Comparison of ENCODE assay signal across 8 mouse cellular contexts in the genomic region with DNA sequence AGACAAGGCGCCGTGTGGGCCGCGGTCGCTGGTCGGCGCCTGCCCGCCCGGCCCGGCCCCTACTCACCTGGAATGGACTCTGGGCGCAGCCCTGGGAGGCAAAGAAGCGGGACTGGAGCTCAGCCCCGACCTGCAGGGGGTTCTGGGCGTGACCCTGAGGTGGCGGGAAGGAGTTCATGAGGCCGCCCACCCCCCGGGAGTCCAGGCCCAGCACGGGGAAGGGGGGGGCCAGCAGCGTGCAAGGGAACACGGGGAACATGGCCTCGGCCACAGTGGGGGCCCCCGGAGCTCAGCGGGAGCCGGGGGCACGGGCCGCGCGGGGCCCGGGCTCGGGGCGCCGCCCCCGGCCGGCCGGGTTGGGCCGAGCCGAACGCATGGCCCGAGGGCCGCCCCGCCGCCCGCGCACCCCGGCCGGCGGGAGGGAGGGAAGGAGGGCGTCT. TPM values are rescaled to one million over a fixed set of nuclear protein-coding genes. Genes with fewer than 3 reads are reported as not detected.
DNase-seq lines count a peak whose midpoint lies in the region; ATAC-seq and TF ChIP-seq lines count a peak whose summit lies in the region.

No protein-coding gene starts in this region.

- peak overlapping the region; percentile 97 for H3K27ac ChIP-seq in layer of hippocampus, adult 2 months
- H3K27ac ChIP-seq in forebrain, embryonic 15.5 days (replicated peaks): peak overlapping the region; percentile 99
- peak overlapping the region; percentile 100 for H3K27ac ChIP-seq in hindbrain, embryonic 14.5 days
- peak overlapping the region; percentile 99 for H3K27ac ChIP-seq in limb, embryonic 13.5 days
- H3K27ac ChIP-seq in midbrain, embryonic 14.5 days (replicated peaks; ENCODE audit: low read depth, low read length): peak overlapping the region; percentile 100
- peak overlapping the region; percentile 99 for H3K27ac ChIP-seq in testis, adult 2 months (ENCODE audit: control insufficient read depth, insufficient read depth, low read depth, low read length)

- H3K9me3 ChIP-seq in forebrain, embryonic 15.5 days: no peaks in the 10 kb centered on the region
- no peaks in the 10 kb centered on the region for H3K9me3 ChIP-seq in hindbrain, embryonic 14.5 days (ENCODE audit: control insufficient read depth, low read length)
- no peaks in the 10 kb centered on the region for H3K9me3 ChIP-seq in limb, embryonic 13.5 days
- H3K9me3 ChIP-seq in midbrain, embryonic 14.5 days (ENCODE audit: control insufficient read depth, low read length): no peaks in the 10 kb centered on the region

- TF ChIP-seq POLR2A in testis, adult 2 months (IDR thresholded peaks at IDR 0.05; ENCODE audit: control insufficient read depth, low read depth, low read length): peak; percentile 32

- H3K36me3 ChIP-seq in forebrain, embryonic 15.5 days: peaks cover 25% of the 10 kb centered on the region
- H3K36me3 ChIP-seq in hindbrain, embryonic 14.5 days (replicated peaks; ENCODE audit: control insufficient read depth, insufficient read depth): peaks cover 32% of the 10 kb centered on the region
- H3K36me3 ChIP-seq in limb, embryonic 13.5 days: peaks cover 66% of the 10 kb centered on the region
- H3K36me3 ChIP-seq in midbrain, embryonic 14.5 days (ENCODE audit: control insufficient read depth, insufficient read depth, low read length): peaks cover 35% of the 10 kb centered on the region
- no peaks in the 10 kb centered on the region; the same call in 1 of the 2 replicates for H3K36me3 ChIP-seq in testis, adult 2 months (ENCODE audit: control insufficient read depth, insufficient read depth, low read length)

- peak; percentile 10; the same call in 1 of the 2 replicates for ATAC-seq in cerebellum, adult (ENCODE audit: insufficient number of reproducible peaks, low FRiP score, low TSS enrichment)
- peak; percentile 6; the same call in 1 of the 2 replicates for ATAC-seq in forebrain, embryonic 15.5 days (replicated peaks)
- ATAC-seq in hindbrain, embryonic 14.5 days (ENCODE audit: low FRiP score): peak; percentile 7
- ATAC-seq in limb, embryonic 13.5 days (ENCODE audit: low FRiP score, low read depth): peak; percentile 25
- ATAC-seq in midbrain, embryonic 14.5 days (ENCODE audit: low FRiP score, low TSS enrichment): peak; percentile 27

- H3K4me2 ChIP-seq in forebrain, embryonic 15.5 days (replicated peaks): peak overlapping the region; percentile 97
- H3K4me2 ChIP-seq in hindbrain, embryonic 14.5 days (replicated peaks): peak overlapping the region; percentile 90
- H3K4me2 ChIP-seq in limb, embryonic 13.5 days (replicated peaks): peak overlapping the region; percentile 98
- H3K4me2 ChIP-seq in midbrain, embryonic 14.5 days (ENCODE audit: low read length): peak overlapping the region; percentile 91

- peak in 1 of 2 experiments; percentile 59 for DNase-seq in layer of hippocampus, adult 2 months (ENCODE audit: low spot score in 2 of 2)
- no peak for DNase-seq in layer of hippocampus, adult 9-10 months (ENCODE audit: low spot score)
- peak; percentile 43 for DNase-seq in hindbrain, embryonic 14.5 days (ENCODE audit: low spot score)
- no peak for DNase-seq in midbrain, embryonic 14.5 days

- no peaks in the 10 kb centered on the region for H3K27me3 ChIP-seq in forebrain, embryonic 15.5 days
- no peaks in the 10 kb centered on the region for H3K27me3 ChIP-seq in hindbrain, embryonic 14.5 days (ENCODE audit: control insufficient read depth, insufficient read depth, low read length)
- no peaks in the 10 kb centered on the region for H3K27me3 ChIP-seq in limb, embryonic 13.5 days
- H3K27me3 ChIP-seq in midbrain, embryonic 14.5 days (ENCODE audit: control insufficient read depth, insufficient read depth, low read length): no peaks in the 10 kb centered on the region
- H3K27me3 ChIP-seq in testis, adult 2 months (ENCODE audit: control insufficient read depth, insufficient read depth, low read length): no peaks in the 10 kb centered on the region

- peak overlapping the region; percentile 77 for H3K4me3 ChIP-seq in layer of hippocampus, adult 2 months
- H3K4me3 ChIP-seq in forebrain, embryonic 15.5 days: peak overlapping the region; percentile 96
- H3K4me3 ChIP-seq in hindbrain, embryonic 14.5 days (replicated peaks; ENCODE audit: low read length): peak overlapping the region; percentile 92
- peak overlapping the region; percentile 94 for H3K4me3 ChIP-seq in limb, embryonic 13.5 days
- H3K4me3 ChIP-seq in midbrain, embryonic 14.5 days (replicated peaks; ENCODE audit: low read depth, low read length): peak overlapping the region; percentile 95
- peak overlapping the region; percentile 97 for H3K4me3 ChIP-seq in testis, adult 2 months (ENCODE audit: control insufficient read depth, low read depth, low read length)

- peaks cover 48% of the 10 kb centered on the region for H3K4me1 ChIP-seq in forebrain, embryonic 15.5 days
- peaks cover 39% of the 10 kb centered on the region for H3K4me1 ChIP-seq in hindbrain, embryonic 14.5 days (replicated peaks; ENCODE audit: control insufficient read depth, insufficient read depth, low read length)
- peaks cover 48% of the 10 kb centered on the region for H3K4me1 ChIP-seq in limb, embryonic 13.5 days
- H3K4me1 ChIP-seq in midbrain, embryonic 14.5 days (ENCODE audit: control insufficient read depth, insufficient read depth, low read length): peaks cover 34% of the 10 kb centered on the region
- H3K4me1 ChIP-seq in testis, adult 2 months (ENCODE audit: control insufficient read depth, insufficient read depth, low read length): peaks cover 23% of the 10 kb centered on the region

- no peak for TF ChIP-seq CTCF in layer of hippocampus, adult 2 months (conservative IDR thresholded peaks at IDR 0.05)
- TF ChIP-seq CTCF in testis, adult 2 months (IDR thresholded peaks at IDR 0.05; ENCODE audit: control insufficient read depth, insufficient read depth, insufficient replicate concordance, low read depth, low read length): no peak

- H3K9ac ChIP-seq in forebrain, embryonic 15.5 days (replicated peaks): peak overlapping the region; percentile 91
- H3K9ac ChIP-seq in hindbrain, embryonic 14.5 days: peak overlapping the region; percentile 99
- H3K9ac ChIP-seq in limb, embryonic 13.5 days: peak overlapping the region; percentile 99
- peak overlapping the region; percentile 99 for H3K9ac ChIP-seq in midbrain, embryonic 14.5 days (replicated peaks; ENCODE audit: low read length)

- under 1% methylated on average over 27 of the region's 48 CpGs for WGBS in forebrain, embryonic 15.5 days
- WGBS in hindbrain, embryonic 14.5 days: 0% methylated on average over 18 of the region's 48 CpGs
- 4% methylated on average over 5 of the region's 48 CpGs for WGBS in limb, embryonic 13.5 days
- 0% methylated on average over 36 of the region's 48 CpGs for WGBS in midbrain, embryonic 14.5 days

RNA-seq across cellular contexts. Expression of a gene that starts 0.7 kb away (rescaled TPM):
- 100 to 1,000 TPM; 242 to 258 TPM for total RNA-seq in layer of hippocampus, adult 2 months (2021)
- 79.3 and 84.0 TPM in 2 replicates for polyA plus RNA-seq in forebrain, embryonic 15.5 days (2015; fragmentation: Nextera tagmentation; extraction: Ambion mirVana)
- polyA plus RNA-seq in hindbrain, embryonic 14.5 days (2014; fragmentation: Nextera tagmentation; extraction: Ambion mirVana): 68.6 and 73.1 TPM in 2 replicates
- 61.9 and 64.6 TPM in 2 replicates for polyA plus RNA-seq in limb, embryonic 13.5 days (2015; fragmentation: Nextera tagmentation; extraction: Ambion mirVana)
- 68.3 and 80.8 TPM in 2 replicates for polyA plus RNA-seq in midbrain, embryonic 14.5 days (2014; fragmentation: Nextera tagmentation; extraction: Ambion mirVana)
- polyA plus RNA-seq in testis, adult 2 months (2012; rRNA removed): 59.1 and 59.6 TPM in 2 replicates

RNA-seq across cellular contexts. Expression of a gene that starts 5.2 kb away (rescaled TPM):
- 100 to 1,000 TPM; 243 to 275 TPM for total RNA-seq in layer of hippocampus, adult 2 months (2021)
- polyA plus RNA-seq in forebrain, embryonic 15.5 days (2015; fragmentation: Nextera tagmentation; extraction: Ambion mirVana): 18.0 and 19.8 TPM in 2 replicates
- polyA plus RNA-seq in hindbrain, embryonic 14.5 days (2014; fragmentation: Nextera tagmentation; extraction: Ambion mirVana): 46.7 and 57.0 TPM in 2 replicates
- 6.9 and 10.4 TPM in 2 replicates for polyA plus RNA-seq in limb, embryonic 13.5 days (2015; fragmentation: Nextera tagmentation; extraction: Ambion mirVana)
- 21.8 and 28.9 TPM in 2 replicates for polyA plus RNA-seq in midbrain, embryonic 14.5 days (2014; fragmentation: Nextera tagmentation; extraction: Ambion mirVana)
- polyA plus RNA-seq in testis, adult 2 months (2012; rRNA removed): 2.7 and 3.4 TPM in 2 replicates

RNA-seq across cellular contexts. Expression of a gene that starts 5.3 kb away (rescaled TPM):
- 10 to 100 TPM; 53.6 to 62.4 TPM for total RNA-seq in layer of hippocampus, adult 2 months (2021)
- 67.9 and 75.6 TPM in 2 replicates for polyA plus RNA-seq in forebrain, embryonic 15.5 days (2015; fragmentation: Nextera tagmentation; extraction: Ambion mirVana)
- polyA plus RNA-seq in hindbrain, embryonic 14.5 days (2014; fragmentation: Nextera tagmentation; extraction: Ambion mirVana): 51.9 and 52.3 TPM in 2 replicates
- 52.2 and 64.8 TPM in 2 replicates for polyA plus RNA-seq in limb, embryonic 13.5 days (2015; fragmentation: Nextera tagmentation; extraction: Ambion mirVana)
- 53.4 and 64.6 TPM in 2 replicates for polyA plus RNA-seq in midbrain, embryonic 14.5 days (2014; fragmentation: Nextera tagmentation; extraction: Ambion mirVana)
- 13.5 and 16.2 TPM in 2 replicates for polyA plus RNA-seq in testis, adult 2 months (2012; rRNA removed)

RNA-seq across cellular contexts. Expression of a gene that starts 9.0 kb away (rescaled TPM):
- total RNA-seq in layer of hippocampus, adult 2 months (2021): 10 to 100 TPM; 17.4 to 43.4 TPM
- polyA plus RNA-seq in forebrain, embryonic 15.5 days (2015; fragmentation: Nextera tagmentation; extraction: Ambion mirVana): 32.2 and 40.4 TPM in 2 replicates
- polyA plus RNA-seq in hindbrain, embryonic 14.5 days (2014; fragmentation: Nextera tagmentation; extraction: Ambion mirVana): 31.5 and 38.6 TPM in 2 replicates
- polyA plus RNA-seq in limb, embryonic 13.5 days (2015; fragmentation: Nextera tagmentation; extraction: Ambion mirVana): 48.2 and 70.2 TPM in 2 replicates
- polyA plus RNA-seq in midbrain, embryonic 14.5 days (2014; fragmentation: Nextera tagmentation; extraction: Ambion mirVana): 21.2 and 38.3 TPM in 2 replicates
- polyA plus RNA-seq in testis, adult 2 months (2012; rRNA removed): 1.3 and 2.0 TPM in 2 replicates

RNA-seq across cellular contexts. Expression of a gene that starts 9.9 kb away (rescaled TPM):
- under 1 TPM in 1 of 2 experiments, not detected in 1; 0.90 TPM for total RNA-seq in layer of hippocampus, adult 2 months (2021)
- polyA plus RNA-seq in forebrain, embryonic 15.5 days (2015; fragmentation: Nextera tagmentation; extraction: Ambion mirVana): not detected in 2 replicates
- 0.70 TPM in 1 of 2 replicates, not detected in the other for polyA plus RNA-seq in hindbrain, embryonic 14.5 days (2014; fragmentation: Nextera tagmentation; extraction: Ambion mirVana)
- 0.31 TPM in 1 of 2 replicates, not detected in the other for polyA plus RNA-seq in limb, embryonic 13.5 days (2015; fragmentation: Nextera tagmentation; extraction: Ambion mirVana)
- polyA plus RNA-seq in midbrain, embryonic 14.5 days (2014; fragmentation: Nextera tagmentation; extraction: Ambion mirVana): not detected in 2 replicates
- 0.90 and 1.2 TPM in 2 replicates for polyA plus RNA-seq in testis, adult 2 months (2012; rRNA removed)
